Mouse (Mus musculus) gastrocnemius, postnatal 4 days (tissue): ENCODE data around the gene 5730596B20Rik. TPM values are rescaled to one million over a fixed set of nuclear protein-coding genes. Genes with fewer than 3 reads are reported as not detected.

Experiments
- DNase-seq, 2 experiments: peaks; one replicate each; pipeline ENCODE4 v3.0.0; 2021 to 2022; ENCODE audit warnings: low spot score in 2 of 2, mixed read lengths in 2 of 2
- long read RNA-seq, 2 experiments: library from polyadenylated mRNA; stranded (forward); transcript quantifications; one replicate each; pipeline ENCODE4 v2.0.0; 2021
- total RNA-seq, 2 experiments: library from RNA; stranded (reverse); gene quantifications; 2 replicates each; pipeline ENCODE4 v1.2.3; 2021

Gene 5730596B20Rik
- under 1 TPM; 0.34 to 0.54 TPM for total RNA-seq
- long read RNA-seq, experiment 1 = 0 reads
- long read RNA-seq, experiment 2, partial matches to known transcripts = 0 of 1 reads
- long read RNA-seq, experiment 2, other reads (novel, unspliced or antisense) = 0 of 1 reads

DNA sequence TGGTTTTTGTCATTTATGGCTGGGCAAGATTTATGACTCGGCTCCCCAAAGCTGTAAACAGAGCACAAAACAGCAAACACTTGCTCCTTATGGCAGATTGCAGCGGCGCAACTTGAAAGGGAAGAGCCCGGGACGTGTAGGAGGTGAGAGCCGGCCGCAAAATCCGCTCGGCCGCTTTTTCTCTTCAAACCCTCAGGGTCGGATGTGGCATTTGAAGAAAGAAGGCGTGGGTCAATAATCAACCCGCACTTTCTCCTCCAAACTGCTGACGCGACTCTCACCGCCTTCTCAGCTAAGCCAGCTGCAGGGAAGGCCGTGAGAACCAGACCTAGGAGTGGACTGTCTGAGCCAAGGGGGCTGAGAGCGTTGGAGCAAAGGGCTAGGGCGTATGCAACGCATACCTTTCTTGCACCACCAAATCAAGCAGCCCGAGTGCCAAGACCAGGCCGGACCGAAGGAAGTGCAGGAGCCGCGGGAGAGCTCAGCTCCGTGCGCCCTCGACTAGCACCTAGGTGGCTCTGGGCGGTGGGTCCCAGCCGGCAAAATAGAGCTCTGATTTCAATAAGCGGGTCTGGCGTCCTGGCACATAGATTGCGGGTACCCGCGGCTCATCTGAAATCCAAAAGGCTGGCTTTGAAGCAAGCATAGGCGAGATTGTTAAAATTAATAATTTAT, at the start of gene 5730596B20Rik:
Gene 5730596B20Rik (plus strand): TSS at position 438 of the 675 bp plus-strand sequence.
- DNase-seq = no peak

DNA sequence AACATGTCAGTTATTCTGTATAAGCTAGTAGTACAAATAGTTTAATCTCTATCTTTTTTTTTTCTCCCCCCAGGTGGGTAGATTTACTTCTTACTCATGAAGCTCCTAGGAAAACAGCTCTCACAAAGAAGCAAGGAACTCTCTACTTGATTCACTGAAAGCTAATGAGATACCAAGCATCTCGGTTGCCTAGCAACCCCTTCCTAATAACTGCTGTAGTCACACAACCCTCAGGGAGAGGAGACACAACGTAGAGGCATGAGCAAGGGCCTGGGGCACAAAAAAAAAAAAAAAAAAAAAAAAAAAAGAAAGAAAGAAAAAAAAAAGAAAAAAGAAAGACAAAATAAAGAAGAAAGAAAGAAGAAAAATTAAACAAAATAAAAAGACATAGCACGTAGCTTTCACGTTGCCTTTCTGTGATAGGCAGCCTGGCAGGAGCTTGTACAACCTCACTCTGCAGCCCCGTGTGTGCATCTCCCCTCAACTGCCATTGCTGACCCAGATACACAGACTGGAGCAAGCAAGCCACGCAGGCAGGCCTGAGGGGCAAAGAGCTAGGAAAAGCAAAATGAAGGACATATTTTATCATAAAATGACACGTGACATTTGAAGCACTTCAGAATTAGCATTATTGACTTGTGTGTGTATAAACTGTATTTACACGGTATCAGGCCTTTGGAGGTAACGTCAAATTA, 39.3 kb upstream of the 5730596B20Rik start:
- DNase-seq = no peak

DNA sequence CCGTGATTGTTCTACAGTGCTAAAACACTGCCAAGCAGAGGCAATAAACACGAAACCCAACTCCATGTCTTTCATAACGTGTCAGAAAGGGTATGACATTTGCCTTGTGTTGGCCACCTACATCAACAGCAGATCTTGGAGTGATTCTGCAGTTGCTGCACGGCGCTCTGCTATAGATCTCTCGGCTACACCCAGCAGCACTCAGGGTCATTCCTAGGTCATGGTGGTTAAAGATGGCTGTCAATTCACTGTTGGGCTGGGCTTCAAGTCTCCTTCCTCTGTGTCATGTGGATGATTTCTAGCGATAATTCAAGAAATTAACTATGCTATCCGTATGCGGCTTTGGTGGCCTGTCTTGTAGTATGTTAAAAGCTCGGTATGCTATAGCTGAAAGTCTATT, 38.7 kb upstream of the 5730596B20Rik start:
- no peak for DNase-seq

DNA sequence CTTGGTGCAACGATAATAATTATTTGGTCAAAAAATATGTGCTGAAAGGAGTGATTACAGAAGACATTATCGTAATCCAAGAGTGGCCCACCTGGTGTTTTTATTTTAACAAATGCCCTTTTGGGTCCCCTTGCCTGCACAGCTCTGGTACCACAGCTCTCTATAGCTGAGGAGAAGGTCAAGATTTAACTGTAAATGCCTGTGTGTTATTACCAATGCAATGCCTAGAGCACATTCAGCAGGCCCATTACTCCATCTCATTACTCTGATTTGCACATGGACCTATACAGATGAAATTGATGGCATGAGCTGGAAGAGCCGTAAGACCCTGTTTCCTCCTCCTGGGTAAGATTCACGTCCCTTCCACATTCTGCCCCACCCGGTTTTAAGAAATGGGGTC, 38.2 kb upstream of the 5730596B20Rik start:
- DNase-seq = no peak

DNA sequence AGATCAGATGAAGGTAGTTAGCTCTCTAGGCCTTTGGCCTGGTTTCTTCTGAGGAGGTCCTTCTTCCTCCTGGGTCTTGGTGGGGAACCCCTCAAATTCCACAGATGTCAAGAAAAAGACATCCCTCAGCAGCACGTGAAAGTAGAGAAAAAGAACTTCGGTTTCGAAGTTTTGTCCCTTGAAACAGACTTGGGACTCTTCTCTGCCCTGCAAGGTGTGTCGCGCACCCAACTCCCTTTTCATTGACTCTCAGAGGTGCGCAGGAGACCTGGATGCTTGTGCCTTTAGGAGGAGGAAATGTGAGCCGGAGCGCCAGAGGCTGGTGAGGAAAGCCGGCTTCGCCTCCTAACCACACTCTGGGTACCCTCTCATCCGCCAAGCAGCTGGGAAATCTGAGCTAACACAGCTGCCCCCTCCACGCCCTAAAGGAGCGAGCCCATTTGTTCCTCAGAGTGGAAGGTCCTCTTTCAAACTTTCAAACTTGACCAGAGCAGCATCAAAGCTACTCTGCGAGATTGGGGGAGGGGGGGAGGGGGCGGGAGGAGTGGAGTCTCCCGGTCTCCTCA, 26.8 kb upstream of the 5730596B20Rik start:
- no peak for DNase-seq

DNA sequence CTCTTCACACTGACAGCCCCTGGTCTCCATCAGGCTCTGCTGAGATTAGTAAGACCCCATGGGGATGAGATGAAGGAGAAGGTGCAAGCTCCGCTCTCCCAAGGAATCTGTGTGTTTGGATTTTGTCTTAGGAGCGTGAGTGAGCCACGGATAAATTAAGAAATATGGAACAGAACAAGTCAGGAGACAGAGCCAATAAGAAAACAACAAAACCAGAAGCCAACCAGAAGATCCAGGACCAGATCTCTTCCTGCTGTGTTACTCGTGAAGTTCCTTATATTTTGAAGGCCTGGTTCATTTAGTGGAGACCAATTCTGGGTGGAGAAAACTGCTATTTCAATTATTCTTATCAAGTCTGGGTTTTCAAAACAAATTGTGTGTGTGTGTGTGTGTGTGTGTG, 25.7 kb upstream of the 5730596B20Rik start:
- no peak for DNase-seq

DNA sequence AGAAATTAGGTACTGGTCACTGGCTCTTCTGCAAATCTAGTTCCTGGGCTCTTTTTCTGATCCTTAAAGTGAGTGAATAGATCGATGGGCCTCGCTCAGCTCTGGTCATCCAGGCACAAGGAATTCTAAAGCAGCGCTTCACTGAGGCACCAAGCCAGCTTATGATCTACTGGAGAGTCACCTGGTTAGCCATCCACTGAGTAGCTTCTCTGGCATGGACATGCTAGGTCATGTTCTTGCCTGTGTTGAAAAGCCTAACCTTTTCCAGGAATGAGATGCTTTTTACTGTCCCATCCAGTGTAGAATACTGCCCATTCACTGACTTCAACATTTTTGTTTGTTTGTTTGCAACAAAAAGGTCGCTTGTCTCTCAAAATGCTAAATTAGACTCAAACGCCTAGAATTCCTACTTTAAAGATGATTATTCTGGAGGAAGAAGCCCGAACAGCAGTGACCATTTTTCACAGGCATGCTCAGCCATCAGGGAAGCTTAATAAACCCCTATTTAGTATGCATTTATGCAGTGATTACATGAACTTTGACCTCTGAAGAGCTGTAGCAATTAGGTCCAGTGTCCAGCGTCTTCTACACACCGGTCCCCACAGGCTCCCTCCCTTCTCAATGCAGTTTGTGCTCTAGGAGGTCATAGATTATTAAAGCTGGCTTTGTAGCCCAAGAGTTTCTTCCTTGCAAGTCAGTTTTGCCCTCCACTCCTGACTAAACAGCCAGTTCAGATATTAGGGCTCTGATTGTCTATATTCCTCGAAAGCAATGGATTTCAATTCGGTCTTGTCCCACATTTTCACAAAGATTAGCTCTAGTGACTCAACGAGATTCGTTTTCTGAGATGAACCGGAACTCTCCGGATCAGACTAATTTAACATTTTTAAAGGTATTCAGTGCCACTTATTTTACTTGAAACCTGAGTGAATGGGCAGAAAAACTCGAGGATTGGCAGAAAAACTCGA, 24.8 kb upstream of the 5730596B20Rik start:
- no peak for DNase-seq

DNA sequence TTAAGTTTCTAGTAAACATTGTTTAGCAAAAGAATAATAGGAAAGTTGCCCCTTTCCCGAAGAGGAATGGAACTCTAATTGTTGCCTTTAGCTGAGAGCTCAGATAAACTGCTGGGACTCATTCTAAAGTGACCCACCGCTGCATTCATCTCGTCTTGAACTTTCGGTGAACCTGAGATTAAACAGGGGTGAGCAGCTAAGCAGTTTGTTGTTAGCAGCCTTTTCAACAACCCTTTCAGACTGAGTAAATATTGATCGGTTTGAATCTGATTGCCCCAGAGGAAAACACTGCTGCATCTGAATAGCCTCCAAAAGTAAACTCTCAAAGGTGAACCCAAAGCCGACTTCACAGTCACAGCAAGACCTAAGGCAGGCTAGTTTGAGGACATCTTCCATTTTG, 24.0 kb upstream of the 5730596B20Rik start:
- DNase-seq = no peak

DNA sequence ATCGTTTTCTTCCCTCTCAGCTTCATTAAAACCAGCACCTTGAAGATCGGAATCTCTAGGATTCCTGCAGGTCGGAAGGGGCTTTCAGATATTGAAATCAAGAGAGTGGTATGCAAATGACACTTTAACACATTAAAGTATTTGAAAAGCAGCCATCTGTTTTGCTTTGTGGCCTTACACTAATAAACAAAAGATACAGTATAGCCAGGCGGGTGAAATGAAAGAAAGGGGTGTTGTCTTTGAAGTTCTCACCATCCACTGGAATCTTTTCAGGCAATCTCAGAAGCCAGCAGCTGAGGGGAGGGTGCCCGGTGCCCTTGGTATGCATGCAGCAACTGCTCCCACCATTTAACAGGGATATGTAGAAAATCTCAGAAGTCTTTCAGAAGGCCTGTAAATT, 23.3 kb upstream of the 5730596B20Rik start:
- DNase-seq = no peak

DNA sequence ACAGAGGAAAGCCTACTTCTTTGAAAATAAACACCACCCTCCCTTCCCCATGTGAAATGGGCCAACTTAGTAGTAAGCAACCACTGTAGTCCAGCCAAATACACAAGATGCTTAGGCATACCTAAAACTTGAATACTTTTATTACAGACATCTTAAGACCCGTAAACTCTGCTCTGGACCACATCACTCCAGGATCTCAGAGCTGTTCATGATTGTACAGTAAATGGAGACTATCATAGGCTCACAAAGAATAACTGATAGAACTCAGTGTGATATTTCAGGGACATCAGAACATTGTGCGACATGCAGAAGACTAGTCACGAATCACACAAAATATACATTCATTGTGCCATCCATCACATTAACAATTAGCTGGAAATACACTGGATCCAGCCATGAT, 21.8 kb upstream of the 5730596B20Rik start:
- no peak for DNase-seq

DNA sequence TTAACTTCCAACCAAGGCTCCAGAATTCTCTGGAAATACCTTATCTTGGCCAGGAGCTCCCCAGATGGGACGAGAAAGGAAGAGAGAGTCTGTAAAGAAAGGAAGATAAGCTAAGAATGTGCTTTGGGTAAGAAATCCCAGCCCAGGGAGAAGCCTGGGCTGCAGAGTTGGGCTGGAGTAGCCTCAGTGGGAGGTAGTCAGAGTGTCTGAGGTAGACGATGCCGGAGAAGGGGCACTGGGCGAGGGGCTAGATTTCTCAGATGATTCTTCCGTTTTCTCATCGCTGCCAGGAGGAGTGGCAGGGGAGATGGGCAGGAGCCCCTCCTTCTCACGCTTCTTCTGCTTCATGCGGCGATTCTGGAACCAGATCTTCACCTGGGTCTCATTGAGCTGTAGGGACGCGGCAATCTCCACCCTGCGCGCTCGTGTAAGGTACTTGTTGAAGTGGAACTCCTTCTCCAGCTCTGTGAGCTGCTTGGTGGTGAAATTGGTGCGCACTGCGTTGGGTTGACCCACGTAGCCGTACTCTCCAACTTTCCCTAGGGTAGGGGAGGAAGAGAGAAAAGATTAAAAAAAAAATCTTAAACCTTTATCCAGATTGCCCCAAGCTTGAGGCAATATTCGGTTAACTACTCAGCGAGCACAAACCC, 20.6 kb upstream of the 5730596B20Rik start:
- DNase-seq = no peak

DNA sequence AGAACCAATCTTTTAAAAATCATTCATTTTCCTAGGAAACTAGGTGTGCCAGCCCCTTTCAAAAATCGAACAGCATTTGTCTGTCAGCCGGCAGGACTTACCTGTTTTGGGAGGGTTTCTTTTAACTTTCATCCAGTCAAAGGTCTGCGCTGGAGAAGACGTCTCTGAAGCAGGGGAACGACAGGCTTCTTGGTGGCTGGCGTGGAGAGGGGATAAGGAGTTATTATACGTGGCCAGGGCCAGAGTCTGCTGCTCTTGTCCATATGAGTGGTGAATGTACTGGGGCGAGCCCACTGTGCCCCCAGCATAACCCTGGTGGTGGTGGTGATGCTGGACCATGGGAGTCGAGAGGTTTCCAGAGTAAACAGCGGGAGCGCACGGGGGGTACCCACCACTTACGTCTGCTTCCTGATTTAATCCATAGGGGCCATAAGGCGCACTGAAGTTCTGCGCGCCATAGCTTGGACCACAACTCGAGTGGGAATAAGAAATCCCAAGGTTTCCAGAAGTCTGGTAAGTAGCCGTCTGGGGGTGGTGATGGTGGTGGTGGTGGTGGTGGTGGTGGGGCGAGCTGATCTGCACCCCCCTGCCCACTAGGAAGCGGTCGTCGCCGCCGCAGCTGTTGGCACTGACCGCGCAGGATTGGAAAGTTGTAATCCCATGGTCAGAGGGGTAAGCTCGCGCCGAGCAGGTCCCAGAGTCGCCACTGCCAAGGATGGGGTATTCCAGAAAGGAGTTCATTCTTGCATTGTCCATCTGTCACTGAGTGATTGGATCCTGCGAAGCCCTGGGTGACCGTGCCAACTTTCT, 19.6 kb upstream of the 5730596B20Rik start:
- DNase-seq = no peak

DNA sequence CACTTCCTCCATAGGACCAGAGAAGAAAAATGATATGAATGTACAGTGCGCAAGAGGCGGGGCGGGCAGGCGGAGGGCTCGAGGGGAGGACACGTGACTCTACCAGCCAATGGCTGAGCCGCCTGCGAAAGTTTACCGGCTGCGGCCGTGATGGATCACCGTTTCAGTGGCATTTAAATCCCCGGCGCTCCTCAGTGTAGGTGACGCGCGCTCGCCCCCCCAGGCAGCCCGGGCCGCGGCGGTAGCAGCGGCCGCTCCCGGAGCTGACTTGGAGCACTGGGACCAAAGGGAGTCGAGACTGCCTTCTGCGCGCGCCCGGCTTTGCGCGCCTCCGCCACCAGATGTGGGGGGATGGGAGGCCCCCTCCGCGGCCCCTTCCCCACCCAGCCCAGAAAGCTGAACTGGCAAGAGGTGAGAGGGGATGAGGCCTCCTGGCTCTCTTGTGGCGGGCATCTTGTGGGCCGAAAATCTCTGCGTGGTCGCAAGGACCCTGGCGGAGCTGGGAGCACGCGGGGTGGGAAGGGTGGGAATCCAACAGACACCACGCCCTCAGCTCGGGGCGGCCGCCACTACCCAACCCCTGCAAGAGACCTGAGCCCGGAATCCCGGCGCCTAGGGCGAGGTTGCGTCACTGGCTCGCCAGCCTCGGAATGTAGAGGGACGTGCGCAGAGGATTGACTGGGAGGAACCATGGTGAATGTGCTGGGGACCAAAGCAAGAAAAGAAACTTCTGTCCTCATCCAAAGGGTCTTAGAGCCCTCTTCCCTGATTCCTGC, 18.8 kb upstream of the 5730596B20Rik start, which contains the start of gene Hoxa1:
Gene Hoxa1 (minus strand): TSS at position 42 of the 776 bp plus-strand sequence.
- DNase-seq = peak; percentile 41 to 71

DNA sequence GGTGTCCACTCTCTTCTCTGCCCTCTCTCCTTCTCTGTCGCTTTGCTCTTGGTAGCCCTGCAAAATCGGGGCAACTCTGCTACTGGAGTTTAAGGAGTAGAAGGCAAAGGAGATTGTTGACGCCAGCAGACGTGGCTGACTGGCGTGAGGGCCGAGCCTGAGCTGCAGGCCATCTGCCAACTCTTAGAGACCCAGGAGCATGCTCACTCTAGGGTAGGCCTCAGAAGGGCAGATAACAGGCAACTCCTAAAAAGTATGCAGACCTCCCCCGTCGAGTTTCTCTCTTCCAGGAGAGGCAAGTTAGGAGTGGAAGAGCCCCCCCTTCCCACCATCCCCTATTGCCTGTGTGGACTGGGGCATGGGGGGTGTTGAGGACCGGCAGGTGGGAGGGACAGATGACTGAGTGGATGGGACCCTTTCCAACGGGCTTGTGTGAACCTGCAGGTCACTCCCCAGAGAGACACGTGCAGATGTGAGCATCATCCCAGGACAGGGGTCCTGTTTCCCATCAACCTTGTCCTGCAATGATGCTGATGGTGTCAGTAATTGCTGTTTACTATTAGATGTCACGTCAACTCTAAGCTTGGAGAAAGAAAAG, 18.0 kb upstream of the 5730596B20Rik start:
- DNase-seq = no peak

DNA sequence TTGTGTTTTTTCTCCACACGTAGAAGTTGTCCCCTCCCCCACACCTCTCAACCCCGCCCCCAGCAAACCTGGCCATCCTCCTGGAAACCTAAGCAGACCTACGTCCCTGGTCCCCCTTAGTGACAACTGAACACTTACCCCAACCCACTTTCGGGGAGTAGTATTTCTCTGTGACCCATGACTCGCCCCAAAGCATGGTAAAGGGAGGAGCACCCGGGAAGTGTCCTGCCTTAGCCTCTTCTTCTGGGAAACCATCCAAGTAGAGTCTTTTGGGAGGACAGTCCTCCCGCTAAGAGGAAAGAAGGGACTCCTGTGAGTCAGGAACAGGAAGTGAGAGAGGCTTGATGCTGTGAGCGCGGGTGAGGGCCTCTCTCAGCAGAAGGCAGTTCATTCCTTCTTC, 17.3 kb upstream of the 5730596B20Rik start:
- no peak for DNase-seq

DNA sequence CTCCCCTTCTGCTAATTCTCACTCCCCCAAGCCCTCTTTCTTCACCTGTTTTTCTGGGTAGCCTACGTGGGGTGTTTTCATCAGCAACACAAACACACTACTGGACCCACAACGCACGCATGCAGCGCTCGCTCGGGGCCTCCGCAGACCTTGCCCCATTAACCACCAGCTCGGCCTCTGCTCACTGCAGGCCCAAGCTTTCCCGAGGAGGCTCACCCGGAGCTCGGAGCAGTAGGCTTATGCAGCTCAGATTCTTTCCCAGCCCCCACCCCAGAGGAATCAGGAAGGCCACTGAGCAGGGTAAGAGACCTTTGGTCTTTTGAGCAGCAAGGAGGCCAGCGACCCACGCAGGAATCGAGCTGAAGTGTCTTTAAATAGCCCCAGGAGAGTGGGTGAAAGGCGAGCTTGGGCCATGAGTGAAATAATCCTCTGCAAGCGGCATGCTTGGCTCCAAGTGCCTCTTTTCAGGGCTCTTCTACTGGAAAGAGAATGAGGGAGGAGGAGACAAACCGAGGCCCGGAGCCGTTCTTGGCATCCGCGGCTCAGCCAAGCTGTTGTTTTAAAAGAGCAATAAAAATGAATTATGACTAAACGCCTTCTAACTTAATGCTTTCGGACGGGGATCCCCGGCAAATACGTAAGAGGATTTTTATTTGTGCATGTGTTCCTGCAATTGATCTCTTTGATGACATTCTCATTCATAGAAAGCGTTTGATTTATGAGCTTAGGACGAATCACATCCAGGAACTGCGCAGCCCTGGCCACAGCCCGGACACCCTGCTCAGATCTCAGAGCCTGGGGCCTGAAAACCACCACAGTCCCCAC, 16.6 kb upstream of the 5730596B20Rik start:
- DNase-seq = no peak

DNA sequence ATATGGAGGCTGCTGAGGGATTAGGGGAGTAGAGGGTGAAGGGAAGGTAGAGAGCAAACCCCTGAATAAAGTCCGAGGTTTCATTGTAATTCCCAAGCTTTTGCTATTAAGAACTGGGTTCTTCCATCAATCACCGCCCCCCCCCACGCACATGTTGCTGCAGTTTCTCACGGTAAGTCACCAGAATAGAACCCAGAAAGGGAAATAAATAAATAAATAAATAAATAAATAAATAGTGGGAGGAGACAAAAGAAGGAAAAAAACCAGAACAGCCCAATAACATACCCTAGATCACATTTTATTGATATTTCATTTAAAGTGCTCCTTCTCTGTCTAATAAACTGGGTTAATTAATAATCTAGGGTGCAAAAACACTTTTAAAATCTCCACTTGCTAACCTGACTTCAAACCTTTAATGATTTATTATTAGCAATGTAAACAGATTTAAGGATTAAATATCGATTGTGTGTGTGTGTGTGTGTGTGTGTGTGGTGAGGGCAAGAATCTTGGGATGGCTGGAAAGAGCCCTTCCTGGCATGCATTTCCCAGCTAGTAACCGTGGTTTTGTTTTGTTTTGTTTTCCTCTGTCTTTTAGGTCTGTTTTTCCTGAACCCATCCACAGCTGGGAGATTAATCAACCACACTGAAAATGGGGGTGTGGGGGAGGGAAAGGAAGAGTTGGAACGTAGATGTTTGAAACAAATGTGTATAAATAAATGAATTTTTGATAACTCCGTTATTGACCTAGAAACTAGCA, 15.8 kb upstream of the 5730596B20Rik start:
- DNase-seq = no peak
